Mouse (Mus musculus): ENCODE measurements around the gene Zfp384.

Gene Zfp384

DNA sequence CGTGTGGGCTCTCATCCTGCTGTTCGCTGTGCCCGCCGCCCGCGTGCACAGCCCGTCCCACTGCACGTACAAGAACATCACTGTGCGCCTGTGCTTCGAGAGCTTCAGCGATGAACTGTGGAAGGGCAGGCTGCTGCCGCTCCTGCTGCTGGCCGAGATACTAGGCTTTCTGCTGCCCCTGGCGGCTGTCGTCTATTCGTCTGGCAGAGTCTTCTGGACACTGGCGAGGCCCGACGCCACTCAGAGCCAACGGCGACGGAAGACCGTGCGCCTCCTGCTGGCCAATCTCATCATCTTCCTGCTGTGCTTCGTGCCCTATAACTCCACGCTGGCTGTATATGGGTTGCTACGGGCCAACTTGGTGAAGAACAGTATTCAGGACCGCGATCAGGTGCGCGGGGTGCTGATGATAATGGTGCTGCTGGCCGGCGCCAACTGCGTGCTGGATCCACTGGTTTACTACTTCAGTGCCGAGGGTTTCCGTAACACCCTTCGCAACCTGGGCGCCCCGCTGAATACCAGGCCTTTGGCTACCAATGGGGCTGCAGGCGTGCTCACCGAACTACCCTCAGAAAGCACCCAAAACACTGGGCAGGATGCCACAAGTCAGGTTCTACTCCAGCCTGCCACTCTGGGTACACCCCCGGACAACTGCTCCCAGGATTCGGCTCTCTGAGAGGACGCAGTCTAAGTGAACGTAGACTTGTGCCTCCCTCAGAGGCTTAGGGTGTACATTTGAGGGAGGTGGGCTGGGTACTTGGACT, 73.0 kb downstream of the Zfp384 start:
- peak; percentile 99 for DNase-seq (ENCODE audit: low read depth, low spot score)

GRCm38 (mm10) chr6:125082801-125083386, 73.9 kb downstream of the Zfp384 start:
- no peak for DNase-seq (ENCODE audit: low read depth, low spot score)

- DNase-seq (ENCODE audit: low read depth, low spot score), result peak; percentile 89
These were observed 75.5 kb downstream of the Zfp384 start for GRCm38 (mm10) chr6:125084424-125084823.
